Mouse (Mus musculus): ENCODE data around the gene Ctdsp1. TPM values are rescaled to one million over a fixed set of nuclear protein-coding genes. Genes with fewer than 3 reads are reported as not detected.

Ctdsp1 gene
- total and polyA plus RNA-seq, 3 experiments, result 122 to 137 (median 122) TPM

DNA sequence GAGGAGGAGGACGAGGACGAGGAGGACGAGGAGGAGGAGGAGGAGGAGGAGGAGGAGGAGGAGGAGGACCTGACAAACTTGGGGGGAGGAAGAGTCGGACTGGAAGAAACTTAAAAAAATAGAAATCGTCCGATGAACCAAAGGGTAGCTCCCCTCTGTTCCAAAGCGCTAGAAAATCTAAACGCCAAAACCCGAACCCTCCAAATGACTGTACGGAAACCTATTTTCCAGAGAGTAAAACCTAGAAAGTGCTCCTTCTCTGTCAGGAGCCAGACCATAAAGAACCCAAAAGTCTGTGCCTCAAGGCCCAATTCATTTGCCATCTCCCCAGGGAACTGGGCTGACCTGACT, 5.0 kb upstream of the Ctdsp1 start:
- Histone ChIP-seq H3K36me3 (ENCODE audit: control insufficient read depth, insufficient read depth, low read length) (no peaks in the 10 kb centered on the region), H3K27ac (peak overlapping the region; percentile 98), H3K4me1 (ENCODE audit: control insufficient read depth, insufficient read depth, low read length) (peaks cover 1% of the 10 kb centered on the region; the same call in 1 of the 2 replicates), H3K9ac (ENCODE audit: low read depth, low read length) (peak overlapping the region; percentile 88), H3K27me3 (ENCODE audit: control insufficient read depth, insufficient read depth, low read length) (no peaks in the 10 kb centered on the region), H3K79me2 (replicated peaks; ENCODE audit: control insufficient read depth, insufficient read depth, low read length) (no peaks in the 10 kb centered on the region), H3K4me3 (peak overlapping the region; percentile 63)
- WGBS, result 34% methylated on average over 7 of the region's 10 CpGs
- DNase-seq, result no peak
- no peak for TF ChIP-seq CTCF (IDR thresholded peaks at IDR 0.05)
- no peak for TF ChIP-seq EP300 (IDR thresholded peaks at IDR 0.05; ENCODE audit: insufficient read depth, low read depth, low read length)
- no peak for TF ChIP-seq POLR2A (IDR thresholded peaks at IDR 0.05; ENCODE audit: insufficient read depth, low read depth, low read length)
- intact Hi-C loops (cut with DNase I), result loop anchor here (2.0 kb wide), 1 partner anchor 74 kb away; no protein-coding TSS in a partner anchor

DNA sequence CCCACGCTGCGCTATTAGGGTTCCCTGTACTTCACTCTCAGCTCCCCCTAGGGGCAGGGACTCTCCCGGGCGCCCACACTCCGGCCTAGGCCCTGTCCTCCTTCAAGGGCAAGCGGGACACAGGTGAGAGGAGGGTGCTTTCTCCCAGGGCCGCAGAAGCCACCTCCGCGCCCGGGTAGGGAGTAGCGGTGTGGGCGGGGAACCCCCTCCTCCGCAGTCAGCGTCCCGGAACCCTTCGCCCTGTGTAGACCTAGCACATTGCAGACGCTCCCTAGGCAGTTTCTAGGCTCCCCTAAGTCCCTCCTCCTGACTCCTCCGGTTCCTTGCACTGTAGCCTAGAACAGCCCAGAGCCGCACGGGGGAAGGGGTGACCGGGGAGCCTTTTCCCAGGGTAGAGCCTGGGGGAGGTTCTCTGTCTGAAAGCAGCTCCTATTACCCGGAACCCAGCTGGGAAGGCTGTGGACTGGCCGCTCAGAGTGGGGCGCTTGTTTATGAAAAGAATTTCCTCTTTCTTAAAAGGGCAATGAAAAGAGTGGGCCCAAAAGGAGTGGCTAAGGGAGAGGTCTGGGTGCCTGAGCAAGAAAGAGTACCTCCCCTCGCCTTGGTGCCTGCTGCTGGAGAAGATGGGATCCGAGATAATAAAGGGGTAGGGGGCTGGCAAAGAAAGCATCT, 4.5 kb upstream of the Ctdsp1 start:
- Histone ChIP-seq H3K4me1 (ENCODE audit: control insufficient read depth, insufficient read depth, low read length) (peaks cover 1% of the 10 kb centered on the region; the same call in 1 of the 2 replicates), H3K36me3 (ENCODE audit: control insufficient read depth, insufficient read depth, low read length) (no peaks in the 10 kb centered on the region), H3K79me2 (replicated peaks; ENCODE audit: control insufficient read depth, insufficient read depth, low read length) (no peaks in the 10 kb centered on the region; the same call in 1 of the 2 replicates), H3K4me3 (peak overlapping the region; percentile 63), H3K27ac (peak overlapping the region; percentile 98), H3K9ac (ENCODE audit: low read depth, low read length) (peak overlapping the region; percentile 88), H3K27me3 (ENCODE audit: control insufficient read depth, insufficient read depth, low read length) (no peaks in the 10 kb centered on the region)
- DNase-seq, result peak; percentile 96 to 98
- under 1% methylated on average over 26 of the region's 26 CpGs for WGBS
- intact Hi-C loops (cut with DNase I), result loop anchor here (2.0 kb wide), 1 partner anchor 74 kb away; no protein-coding TSS in a partner anchor
- TF ChIP-seq CTCF (IDR thresholded peaks at IDR 0.05) (peak; percentile 88), POLR2A (IDR thresholded peaks at IDR 0.05; ENCODE audit: insufficient read depth, low read depth, low read length) (peak; percentile 88), EP300 (IDR thresholded peaks at IDR 0.05; ENCODE audit: insufficient read depth, low read depth, low read length) (0 out of 2 replicates have a peak, but pooled peaks have one; percentile 26)

DNA sequence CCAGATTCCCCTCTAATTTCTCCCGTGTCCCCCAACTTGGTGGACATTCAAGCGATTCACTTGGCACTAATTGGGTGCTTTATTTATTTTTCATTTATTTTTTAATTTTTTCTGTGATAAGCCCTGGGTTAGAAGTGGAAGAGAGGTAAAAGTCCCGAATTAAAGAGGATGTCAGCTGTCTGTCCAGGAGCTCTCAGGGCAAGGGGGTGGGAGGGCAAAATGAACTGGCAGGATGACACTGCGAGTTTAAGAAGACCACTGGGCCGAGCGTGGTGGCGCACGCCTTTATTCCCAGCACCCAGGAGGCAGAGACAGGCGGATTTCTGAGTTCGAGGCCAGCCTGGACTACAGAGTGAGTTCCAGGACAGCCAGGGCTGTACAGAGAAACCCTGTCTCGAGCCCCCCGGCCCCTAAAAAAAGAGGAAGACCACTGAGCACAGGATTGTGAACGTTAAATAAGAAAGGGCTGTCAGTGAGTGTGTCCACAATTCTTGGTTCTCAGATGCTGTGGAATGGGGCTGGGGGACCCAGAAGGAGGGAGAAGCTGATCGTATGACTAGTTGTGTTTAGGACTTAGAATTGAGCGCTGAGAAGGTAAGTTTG, 3.8 kb upstream of the Ctdsp1 start:
- intact Hi-C loops (cut with DNase I), result loop anchor here (2.0 kb wide), 1 partner anchor 75 kb away; no protein-coding TSS in a partner anchor
- TF ChIP-seq EP300 (IDR thresholded peaks at IDR 0.05; ENCODE audit: insufficient read depth, low read depth, low read length) (no peak), CTCF (IDR thresholded peaks at IDR 0.05) (no peak), POLR2A (IDR thresholded peaks at IDR 0.05; ENCODE audit: insufficient read depth, low read depth, low read length) (no peak)
- 45% methylated on average over 15 of the region's 15 CpGs for WGBS
- H3K27ac ChIP-seq, result peak overlapping the region; percentile 98
- peak overlapping the region; percentile 63 for H3K4me3 ChIP-seq
- H3K9ac ChIP-seq (ENCODE audit: low read depth, low read length), result peak overlapping the region; percentile 88
- no peaks in the 10 kb centered on the region; the same call in 1 of the 2 replicates for H3K27me3 ChIP-seq (ENCODE audit: control insufficient read depth, insufficient read depth, low read length)
- H3K79me2 ChIP-seq (replicated peaks; ENCODE audit: control insufficient read depth, insufficient read depth, low read length), result peaks cover 5% of the 10 kb centered on the region; the same call in 1 of the 2 replicates
- no peaks in the 10 kb centered on the region for H3K36me3 ChIP-seq (ENCODE audit: control insufficient read depth, insufficient read depth, low read length)
- DNase-seq, result peak in 1 of 2 experiments; percentile 47
- peaks cover 1% of the 10 kb centered on the region; the same call in 1 of the 2 replicates for H3K4me1 ChIP-seq (ENCODE audit: control insufficient read depth, insufficient read depth, low read length)

DNA sequence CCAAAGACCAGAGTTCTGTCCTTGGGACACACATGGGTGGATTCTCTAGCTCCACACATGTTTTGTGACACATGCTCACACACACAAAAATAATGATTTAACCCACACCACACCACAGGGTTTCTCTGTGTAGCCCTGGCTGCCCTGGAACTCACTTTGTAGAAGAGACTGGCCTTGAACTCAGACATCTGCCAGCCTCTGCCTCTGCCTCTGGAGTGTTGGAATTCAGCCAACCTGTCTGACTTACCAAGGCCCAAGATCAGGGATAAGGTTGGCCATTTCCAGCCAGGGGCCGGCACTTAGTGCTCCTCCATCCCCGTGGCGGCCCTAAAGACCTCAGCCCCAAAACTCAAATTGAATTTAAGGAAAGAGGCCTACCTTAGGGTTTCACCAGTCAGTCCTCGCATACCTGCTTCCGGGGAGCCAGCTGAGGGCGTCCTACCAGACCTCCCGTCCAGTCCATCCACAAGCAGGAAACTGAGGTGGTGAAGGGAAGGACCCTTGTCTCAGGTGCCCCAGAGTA, 2.9 kb upstream of the Ctdsp1 start:
- Histone ChIP-seq H3K9ac (ENCODE audit: low read depth, low read length) (no peak overlapping the region), H3K36me3 (ENCODE audit: control insufficient read depth, insufficient read depth, low read length) (no peaks in the 10 kb centered on the region), H3K4me1 (ENCODE audit: control insufficient read depth, insufficient read depth, low read length) (peaks cover 1% of the 10 kb centered on the region; the same call in 1 of the 2 replicates), H3K79me2 (replicated peaks; ENCODE audit: control insufficient read depth, insufficient read depth, low read length) (peaks cover 7% of the 10 kb centered on the region; the same call in 1 of the 2 replicates), H3K27me3 (ENCODE audit: control insufficient read depth, insufficient read depth, low read length) (no peaks in the 10 kb centered on the region; the same call in 1 of the 2 replicates), H3K4me3 (no peak overlapping the region), H3K27ac (peak overlapping the region; percentile 98)
- intact Hi-C loops (cut with DNase I), result loop anchor here (2.0 kb wide), 1 partner anchor 56 kb away; no protein-coding TSS in a partner anchor
- TF ChIP-seq CTCF (IDR thresholded peaks at IDR 0.05) (no peak), EP300 (IDR thresholded peaks at IDR 0.05; ENCODE audit: insufficient read depth, low read depth, low read length) (no peak), POLR2A (IDR thresholded peaks at IDR 0.05; ENCODE audit: insufficient read depth, low read depth, low read length) (no peak)
- WGBS, result 81% methylated on average over 7 of the region's 7 CpGs
- no peak for DNase-seq

DNA sequence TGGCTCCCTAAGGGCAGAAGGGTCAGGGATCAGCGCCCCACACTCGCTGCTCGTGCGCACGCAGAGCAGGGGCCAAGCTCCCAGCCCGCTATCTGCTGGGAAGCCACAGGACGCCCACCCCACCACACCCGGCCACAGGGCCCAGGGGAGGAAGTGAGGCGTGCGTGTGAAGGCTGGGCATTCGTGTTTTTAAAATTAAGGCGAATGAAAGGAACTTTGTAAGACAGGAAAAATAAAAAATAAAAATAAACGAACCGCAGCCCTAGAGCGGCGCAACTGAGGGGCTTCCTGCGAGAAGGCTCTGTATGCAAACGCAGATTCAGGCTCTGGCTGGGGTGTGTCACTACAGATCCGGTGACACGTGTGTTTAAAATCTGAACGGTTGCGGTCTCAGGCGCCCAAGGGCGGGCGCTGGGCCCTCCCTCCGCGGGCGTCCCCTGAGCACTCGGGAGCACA, 1.4 kb upstream of the Ctdsp1 start:
- peaks cover 1% of the 10 kb centered on the region; the same call in 1 of the 2 replicates for H3K4me1 ChIP-seq (ENCODE audit: control insufficient read depth, insufficient read depth, low read length)

More for the DNA sequence above, 1.4 kb upstream of the Ctdsp1 start:
- intact Hi-C loops (cut with DNase I), result loop anchor here (2.0 to 10.0 kb wide), 3 partner anchors 29 to 195 kb away; partner anchors contain the start of genes Bcs1l and Zfp142
- H3K9ac ChIP-seq (ENCODE audit: low read depth, low read length), result peak overlapping the region; percentile 55
- 8% methylated on average over 29 of the region's 29 CpGs for WGBS
- TF ChIP-seq POLR2A (IDR thresholded peaks at IDR 0.05; ENCODE audit: insufficient read depth, low read depth, low read length) (no peak), EP300 (IDR thresholded peaks at IDR 0.05; ENCODE audit: insufficient read depth, low read depth, low read length) (no peak), CTCF (IDR thresholded peaks at IDR 0.05) (no peak)
- H3K27me3 ChIP-seq (ENCODE audit: control insufficient read depth, insufficient read depth, low read length), result no peaks in the 10 kb centered on the region; the same call in 1 of the 2 replicates
- peak overlapping the region; percentile 99 for H3K27ac ChIP-seq
- H3K79me2 ChIP-seq (replicated peaks; ENCODE audit: control insufficient read depth, insufficient read depth, low read length), result peaks cover 7% of the 10 kb centered on the region; the same call in 1 of the 2 replicates
- no peaks in the 10 kb centered on the region for H3K36me3 ChIP-seq (ENCODE audit: control insufficient read depth, insufficient read depth, low read length)
- peak overlapping the region; percentile 39 for H3K4me3 ChIP-seq
- peak; percentile 68 to 78 for DNase-seq
